Mouse (Mus musculus): ENCODE results near the gene Cdc42ep3. TPM values are rescaled to one million over a fixed set of nuclear protein-coding genes. Genes with fewer than 3 reads are reported as not detected.

Cdc42ep3 gene
- 10 to 100 TPM; 13.7 to 16.4 TPM for total RNA-seq (2021)
- long read RNA-seq, transcript Cdc42ep3-201 (2 exons, 2,265 nt) = major isoform, 21 of 22 reads
- long read RNA-seq, partial matches to known transcripts = 0 of 22 reads
- long read RNA-seq, other reads (novel, unspliced or antisense) = 1 of 22 reads

DNA sequence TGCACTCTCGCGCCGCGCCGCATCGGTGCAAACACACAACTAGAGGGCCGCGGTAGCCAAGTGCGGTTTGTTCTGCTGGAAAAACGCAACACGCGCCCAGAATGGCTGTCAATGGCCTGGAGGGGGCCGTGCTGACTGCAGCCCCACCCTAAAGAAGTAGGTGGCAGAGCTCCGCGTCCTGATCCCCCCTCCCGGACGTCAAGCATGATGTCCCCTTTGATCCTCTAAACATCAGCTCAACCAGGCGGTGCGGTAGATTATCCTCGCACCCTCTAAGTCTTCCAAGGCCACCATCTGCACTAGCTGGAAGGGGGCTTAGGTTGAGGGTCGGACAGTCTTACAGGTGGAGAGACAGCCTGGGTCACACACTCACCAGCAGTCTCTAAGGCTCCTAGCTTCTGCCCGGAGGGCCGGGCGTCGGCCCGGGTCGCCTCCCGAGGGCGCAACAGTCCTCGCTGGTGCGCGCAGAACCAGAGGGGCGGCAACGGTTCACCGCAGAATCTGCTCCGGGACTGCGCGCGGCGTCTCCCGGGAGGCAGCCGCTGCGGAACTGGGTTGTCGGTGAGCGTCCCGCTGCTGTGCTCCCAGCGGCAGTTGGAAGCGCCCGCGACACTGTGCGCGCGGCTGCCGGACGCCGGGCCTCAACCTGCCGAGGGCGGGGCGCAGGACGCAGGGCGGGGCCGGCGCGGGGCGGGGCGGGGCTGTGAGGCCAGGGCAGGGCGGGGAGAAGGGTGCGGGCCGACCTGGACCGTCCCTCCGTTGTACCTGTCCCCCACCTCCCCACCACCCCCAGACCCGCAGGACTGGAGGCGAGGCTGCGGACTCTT is at the start of gene Cdc42ep3:
TSS of gene Cdc42ep3 (minus strand) at position 648 of the 827 bp plus-strand sequence.
- peak; percentile 58 to 65 for DNase-seq (ENCODE audit: low spot score in 2 of 2)

GRCm38 (mm10) chr17:79400356-79400755 is 45.5 kb upstream of the Cdc42ep3 start:
- no peak for DNase-seq (ENCODE audit: low spot score in 2 of 2)

- DNase-seq (ENCODE audit: low spot score in 2 of 2) = no peak
Observed at GRCm38 (mm10) chr17:79398416-79398815, 43.5 kb upstream of the Cdc42ep3 start.

DNA sequence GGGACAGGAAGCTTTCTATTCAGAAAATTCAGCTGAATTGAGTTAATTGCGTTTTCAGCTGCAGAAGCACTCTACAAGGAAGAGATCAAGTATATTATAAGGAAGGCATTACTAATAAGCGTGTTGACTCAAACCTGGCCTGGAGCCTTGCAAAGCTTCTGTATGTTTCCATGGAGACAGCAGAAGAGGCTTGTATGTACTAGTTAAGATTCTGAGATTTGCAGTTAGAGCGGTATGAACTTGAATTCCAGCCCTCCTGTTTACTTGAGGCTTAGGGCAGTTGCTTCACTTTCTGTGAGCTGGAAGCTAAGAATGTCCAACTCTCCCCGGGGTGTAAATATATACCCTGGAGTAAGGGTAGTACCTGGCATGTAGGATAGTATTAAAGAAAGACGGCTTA is 39.9 kb upstream of the Cdc42ep3 start:
- DNase-seq (ENCODE audit: low spot score in 2 of 2) = no peak

DNA sequence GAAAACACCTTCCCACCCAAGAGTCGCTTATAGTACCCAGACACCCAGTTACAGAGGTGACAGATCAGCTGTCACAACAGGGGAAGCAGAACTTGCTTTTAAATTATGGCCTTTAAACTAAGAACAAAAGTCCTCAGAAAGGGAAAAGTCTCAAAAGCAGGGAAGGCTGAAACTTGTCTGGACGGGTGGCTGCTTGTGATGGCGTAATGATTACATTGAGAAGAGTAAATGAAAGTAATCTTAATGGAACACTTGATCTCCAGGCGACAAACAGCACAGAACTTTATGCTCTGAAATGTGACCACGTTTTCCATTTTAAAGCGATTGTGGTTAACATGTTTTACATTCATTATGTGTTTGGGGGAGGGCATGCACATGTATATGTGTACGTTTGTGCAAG is 39.0 kb upstream of the Cdc42ep3 start:
- no peak for DNase-seq (ENCODE audit: low spot score in 2 of 2)

GRCm38 (mm10) chr17:79387465-79388066 is 32.7 kb upstream of the Cdc42ep3 start:
- DNase-seq (ENCODE audit: low spot score in 2 of 2) = no peak

DNA sequence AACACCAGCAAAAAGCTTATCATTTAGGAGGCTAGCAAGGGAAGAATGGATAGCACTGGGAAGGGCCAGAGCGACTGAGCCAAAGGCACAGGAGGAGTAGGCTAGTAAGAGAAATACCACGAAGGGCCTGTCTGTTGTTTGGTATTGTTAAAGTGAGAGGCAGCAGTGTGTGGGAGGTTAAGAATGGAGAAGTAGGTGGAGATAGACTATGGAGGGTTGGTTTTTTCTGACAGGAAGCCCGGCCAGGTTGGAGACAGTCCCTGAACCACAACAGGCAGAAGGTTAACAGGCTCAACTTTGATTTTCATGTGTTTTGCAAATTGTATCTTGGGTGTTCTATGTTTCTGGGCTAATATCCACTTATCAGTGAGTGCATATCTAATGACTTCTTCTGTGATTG is 26.6 kb upstream of the Cdc42ep3 start:
- DNase-seq (ENCODE audit: low spot score in 2 of 2) = no peak

DNA sequence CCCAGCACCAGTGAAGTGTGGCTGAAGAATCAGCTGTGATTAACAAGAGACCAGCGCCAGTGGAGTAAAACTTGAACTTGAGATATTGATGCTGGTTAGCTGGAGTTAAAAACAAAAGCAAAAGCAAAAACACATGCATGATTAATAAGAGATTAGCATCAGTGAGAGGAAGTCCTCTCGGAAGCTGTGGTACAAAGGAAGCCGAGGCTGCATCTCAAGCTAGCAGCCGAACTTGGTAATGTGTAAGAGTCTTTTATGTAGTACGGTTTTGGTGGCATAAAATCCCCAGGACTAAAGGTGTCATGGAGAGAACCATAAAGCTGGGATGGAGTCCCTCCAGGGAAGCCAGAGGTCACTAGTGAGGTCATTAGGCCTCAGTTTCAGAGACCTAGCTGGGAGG is 24.3 kb upstream of the Cdc42ep3 start:
- no peak for DNase-seq (ENCODE audit: low spot score in 2 of 2)

DNA sequence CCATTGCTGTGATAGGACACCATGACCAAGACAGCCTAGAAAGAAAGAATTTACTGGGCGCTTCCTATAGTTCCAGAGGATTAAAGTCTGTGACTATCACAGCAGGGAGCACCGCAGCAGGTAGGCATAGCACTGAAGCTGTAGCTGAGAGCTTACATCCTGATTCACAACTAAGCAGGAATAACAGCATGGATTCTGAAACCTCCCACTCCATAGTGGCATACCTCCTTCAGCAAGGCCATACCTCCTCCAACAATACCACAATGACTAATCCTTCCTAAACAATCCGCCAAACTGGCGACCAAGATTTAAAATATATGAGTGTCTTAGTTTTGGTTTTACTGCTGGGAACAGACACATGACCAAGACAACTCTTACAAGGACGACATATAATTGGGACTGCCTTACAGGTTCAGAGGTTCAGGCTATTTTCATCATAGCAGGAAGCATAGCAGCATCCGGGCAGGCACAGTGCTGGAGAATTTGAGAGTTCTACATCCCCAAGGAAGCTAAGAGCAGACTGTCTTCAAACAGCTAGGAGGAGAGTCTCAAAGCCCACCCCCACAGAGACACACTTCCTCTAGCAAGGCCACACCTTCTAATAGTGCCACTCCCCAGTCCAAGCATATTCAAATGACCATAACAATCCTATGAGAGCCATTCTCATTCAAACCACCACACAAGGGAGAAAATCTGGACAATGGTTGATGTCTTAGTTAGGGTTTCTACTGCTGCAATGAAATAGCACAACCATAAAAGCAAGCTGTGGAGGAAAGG is 21.7 kb upstream of the Cdc42ep3 start:
- DNase-seq (ENCODE audit: low spot score in 2 of 2) = no peak

GRCm38 (mm10) chr17:79372973-79373372 is 18.1 kb upstream of the Cdc42ep3 start:
- DNase-seq (ENCODE audit: low spot score in 2 of 2) = no peak

DNA sequence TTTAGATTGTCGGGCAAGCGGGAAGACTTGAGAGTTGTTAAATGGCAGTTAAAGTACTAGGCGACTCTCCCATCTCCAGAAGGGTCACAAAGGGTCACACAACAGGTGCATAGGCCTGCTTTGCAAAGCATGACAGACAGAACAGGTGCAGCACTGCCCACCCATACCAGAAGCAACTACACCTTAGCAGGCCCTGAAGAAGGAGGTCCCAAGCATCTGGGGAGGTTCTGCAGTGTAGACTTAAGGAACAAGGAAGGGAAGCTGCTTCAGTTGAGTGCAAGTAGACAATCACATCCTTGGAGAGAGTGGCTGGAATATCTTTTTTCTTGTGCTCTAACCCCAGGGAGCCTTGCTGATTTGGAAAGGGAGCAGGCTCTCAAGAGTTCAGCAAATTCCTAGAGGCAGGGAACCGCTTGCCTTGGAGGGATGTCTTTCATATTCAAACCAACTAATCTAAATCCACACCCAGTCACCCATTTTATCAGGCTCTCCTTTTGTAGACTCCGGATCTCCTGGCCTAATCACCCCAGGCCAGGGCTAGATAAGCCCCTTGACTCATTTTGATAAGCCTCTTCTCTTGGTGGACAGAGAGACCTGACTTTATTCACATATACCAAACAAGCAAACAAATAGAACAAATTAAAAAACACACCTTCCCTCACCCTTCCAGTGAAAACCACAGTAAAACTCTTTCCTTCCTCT is 10.0 kb upstream of the Cdc42ep3 start:
- DNase-seq (ENCODE audit: low spot score in 2 of 2) = no peak

DNA sequence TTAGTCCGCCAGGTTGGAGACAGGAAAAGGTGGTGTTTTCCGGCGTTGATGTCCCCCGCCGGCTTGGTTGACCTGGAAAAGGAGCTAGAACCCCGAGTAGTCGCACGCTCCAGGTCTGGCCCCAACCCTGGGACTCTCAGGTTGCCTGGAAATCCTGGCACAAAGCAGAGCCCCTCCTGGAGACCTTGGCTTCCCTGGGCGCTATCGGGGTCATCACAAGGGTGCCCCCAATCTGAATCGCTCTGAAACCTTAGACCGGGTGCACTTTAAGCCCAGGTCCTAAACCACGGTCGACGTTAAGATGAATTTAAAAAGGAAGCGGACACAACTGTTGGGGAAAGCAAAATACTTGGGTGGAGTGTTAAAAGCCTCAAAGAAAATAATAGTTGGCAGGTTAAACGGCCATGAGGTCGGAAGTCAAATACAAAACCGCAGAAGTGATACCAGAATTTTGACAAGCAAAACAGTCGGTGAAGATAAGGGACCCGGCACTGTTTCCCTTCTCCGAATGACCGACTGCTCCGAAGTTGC is 1.2 kb upstream of the Cdc42ep3 start:
- DNase-seq (ENCODE audit: low spot score in 2 of 2) = no peak

- peak; percentile 67 to 75 for DNase-seq (ENCODE audit: low spot score in 2 of 2)
Observed at GRCm38 (mm10) chr17:79355271-79355991, 540 bp upstream of the Cdc42ep3 start.

DNA sequence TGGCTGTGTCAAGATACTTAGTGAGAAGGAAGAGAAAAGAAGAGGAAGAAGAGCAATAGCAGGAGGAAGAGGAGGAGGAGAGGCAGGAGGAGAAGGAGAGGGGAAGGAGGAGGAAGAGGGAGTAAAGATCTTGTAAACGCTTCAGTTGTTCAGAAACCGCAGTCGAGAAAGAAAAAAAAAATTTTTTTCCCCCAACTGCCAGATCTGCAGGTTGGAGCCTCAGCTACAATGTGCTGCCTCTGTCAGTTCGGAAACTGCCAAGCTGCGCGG is 782 bp downstream of the Cdc42ep3 start:
- no peak for DNase-seq (ENCODE audit: low spot score in 2 of 2)

DNA sequence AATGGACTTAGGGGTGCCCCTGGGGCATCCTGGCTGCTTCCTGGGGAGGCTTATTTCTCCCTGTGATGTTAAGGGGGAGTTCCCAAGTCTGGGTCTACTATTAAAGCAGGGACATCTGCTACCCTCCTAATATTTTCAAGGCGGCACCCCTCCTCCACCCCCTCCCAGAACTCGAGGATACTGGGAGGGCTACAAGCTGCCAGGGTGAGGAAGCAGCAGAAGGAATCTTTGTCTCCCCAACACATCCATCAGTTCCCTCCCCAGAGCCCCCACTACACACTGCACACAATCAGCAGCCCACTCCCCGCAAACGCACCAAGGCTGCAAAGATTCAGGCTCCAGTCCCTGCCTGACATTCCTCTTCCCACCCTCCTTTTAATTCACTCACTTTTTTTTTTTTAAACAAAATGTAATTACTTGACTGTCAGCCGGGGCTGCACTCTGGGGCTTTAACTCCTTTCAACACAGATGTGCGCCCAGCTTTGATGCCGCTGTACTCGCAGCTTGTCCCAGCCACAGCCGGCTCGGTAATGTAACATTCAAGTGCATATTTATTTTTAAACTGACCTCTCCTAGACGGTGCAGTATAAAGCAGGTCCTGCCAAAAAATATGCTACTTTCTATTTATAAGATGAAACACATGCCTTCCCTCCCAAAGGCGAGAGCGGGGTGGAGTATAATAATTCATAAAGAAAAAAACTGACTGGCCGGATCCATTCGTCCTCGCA is 1.3 kb downstream of the Cdc42ep3 start:
- no peak for DNase-seq (ENCODE audit: low spot score in 2 of 2)

DNA sequence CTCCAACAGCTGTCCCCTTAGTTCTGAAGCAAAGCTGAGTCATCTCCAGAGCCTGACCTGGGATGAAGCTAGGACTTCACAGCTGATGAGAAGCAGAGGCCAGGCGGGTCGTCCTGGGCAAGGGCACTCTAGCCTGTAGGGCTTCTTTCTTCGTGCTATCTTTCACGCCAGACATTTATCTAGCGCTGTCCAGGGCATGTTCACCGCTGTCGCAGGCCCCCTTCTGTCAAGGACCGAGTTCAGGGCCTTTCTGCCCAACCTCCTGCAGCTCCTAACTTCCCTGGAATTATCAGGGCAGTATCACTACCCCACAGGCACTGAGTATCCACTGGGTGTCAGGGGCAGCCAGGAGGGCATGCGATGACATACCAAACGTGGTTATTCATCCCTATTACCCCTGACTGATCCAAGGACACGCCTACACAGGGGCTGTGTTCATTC is 4.1 kb downstream of the Cdc42ep3 start:
- DNase-seq (ENCODE audit: low spot score in 2 of 2) = no peak

GRCm38 (mm10) chr17:79349371-79349770 is 5.5 kb downstream of the Cdc42ep3 start:
- no peak for DNase-seq (ENCODE audit: low spot score in 2 of 2)

GRCm38 (mm10) chr17:79347920-79348589 is 6.8 kb downstream of the Cdc42ep3 start:
- no peak for DNase-seq (ENCODE audit: low spot score in 2 of 2)

DNA sequence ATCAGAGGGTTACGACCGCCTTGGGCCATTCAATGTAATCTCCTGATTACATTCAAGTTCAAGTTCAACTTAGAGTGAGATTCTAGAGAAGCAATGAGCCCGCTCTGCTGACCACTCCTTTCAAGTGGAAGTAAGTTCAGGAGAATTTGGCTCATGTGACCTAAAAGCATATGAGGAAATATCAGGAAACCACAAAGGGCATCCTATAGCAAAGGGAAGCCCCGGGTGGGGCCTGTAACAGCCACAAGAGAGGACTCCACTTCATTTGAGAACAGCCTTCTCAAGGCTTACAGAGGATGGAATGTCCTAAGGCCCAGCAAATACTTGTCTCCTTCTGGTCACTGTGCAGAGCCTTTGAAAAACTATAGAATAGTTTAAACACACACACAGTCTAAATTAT is 7.6 kb downstream of the Cdc42ep3 start:
- DNase-seq (ENCODE audit: low spot score in 2 of 2) = no peak
